8 mouse cellular contexts compared by ENCODE assay signal in the genomic region with DNA sequence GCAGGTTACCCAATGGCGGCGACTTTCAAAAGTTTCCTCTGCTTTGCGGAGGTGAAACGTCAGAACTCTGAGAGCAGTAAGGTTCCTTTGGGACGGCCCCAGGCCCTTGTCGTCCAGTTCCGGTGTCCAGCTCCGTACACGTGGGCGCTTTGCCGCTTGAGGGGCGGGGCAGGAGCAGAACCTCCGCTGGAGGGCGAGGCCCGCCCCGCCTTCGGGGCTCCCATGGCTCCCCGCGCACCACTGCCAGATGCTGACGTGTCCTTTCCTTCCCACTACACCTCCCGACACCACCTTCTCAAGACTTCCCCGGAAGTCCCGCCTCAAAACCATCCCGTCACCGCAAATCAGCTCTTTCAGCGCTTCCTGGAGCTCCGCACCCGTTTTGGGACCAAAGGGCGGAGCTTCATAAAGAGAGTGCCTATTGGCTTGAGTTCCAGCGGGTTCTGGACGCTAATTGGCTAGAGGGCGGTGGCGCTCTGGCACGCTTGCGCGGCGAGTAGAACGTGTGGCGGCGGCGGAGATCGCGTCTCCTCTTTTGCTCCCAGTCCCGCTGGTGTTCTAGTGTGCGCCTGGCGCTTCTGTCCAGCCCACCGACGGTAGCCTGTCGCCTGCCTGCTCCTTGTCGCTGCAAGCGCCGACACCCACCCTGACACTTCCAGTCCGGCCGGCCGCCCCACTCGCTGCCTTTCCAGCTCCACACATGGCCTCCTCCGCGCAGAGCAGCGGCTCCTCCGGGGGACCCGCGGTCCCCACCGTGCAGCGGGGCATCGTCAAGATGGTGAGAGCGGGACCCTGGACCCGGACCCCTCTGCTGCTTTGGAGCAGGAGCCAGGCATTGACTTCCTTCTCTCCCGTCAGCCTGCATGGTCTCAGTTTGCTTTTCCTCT. TPM values are rescaled to one million over a fixed set of nuclear protein-coding genes. Genes with fewer than 3 reads are reported as not detected.
A peak's percentile ranks its signal among the peaks of the same experiment; 100 is the strongest.
DNase-seq lines count a peak whose midpoint lies in the region; ATAC-seq lines count a peak whose summit lies in the region.

No protein-coding gene starts in this region.

- H3K9me3 ChIP-seq in lung, embryonic 16.5 days (ENCODE audit: control insufficient read depth, low read length) = no peaks in the 10 kb centered on the region

- DNase-seq in MEL-GATA-1-ER (ENCODE audit: extremely low read depth, low read depth) = peak; percentile 99
- peak; percentile 96 for DNase-seq in cerebellum, adult 8-10 months
- peak; percentile 100 for DNase-seq in forelimb bud, embryonic 11.5 days (ENCODE audit: low read depth, low spot score)
- DNase-seq in layer of hippocampus, adult 9-10 months (ENCODE audit: low spot score) = peak; percentile 97
- peak; percentile 83 for DNase-seq in ovary, postnatal 10 days (ENCODE audit: low spot score)
- peak; percentile 94 to 97 for DNase-seq in thymus, postnatal 10 days (ENCODE audit: low spot score in 2 of 2)

- peak overlapping the region; percentile 87 for H3K4me3 ChIP-seq in lung, embryonic 16.5 days (ENCODE audit: low read length)

- under 1% methylated on average over 63 of the region's 68 CpGs for WGBS in lung, embryonic 16.5 days

- peak overlapping the region; percentile 83 for H3K4me2 ChIP-seq in lung, embryonic 16.5 days (ENCODE audit: low read depth, low read length)

- no peaks in the 10 kb centered on the region for H3K27me3 ChIP-seq in lung, embryonic 16.5 days (ENCODE audit: control insufficient read depth, insufficient read depth, low read depth, low read length)

- peaks cover 31% of the 10 kb centered on the region for H3K4me1 ChIP-seq in lung, embryonic 16.5 days (replicated peaks; ENCODE audit: control insufficient read depth, insufficient read depth, low read length)

- H3K9ac ChIP-seq in lung, embryonic 16.5 days (ENCODE audit: low read length) = peak overlapping the region; percentile 87

- peak overlapping the region; percentile 89 for H3K27ac ChIP-seq in lung, embryonic 16.5 days (ENCODE audit: low read length)

- peak; percentile 96 to 97 for ATAC-seq in hematopoietic stem cell, adult 5-6 weeks (replicated peaks in 1 of 2; ENCODE audit: insufficient read depth in 1 of 2, low FRiP score in 2 of 2, low TSS enrichment in 1 of 2, low read depth in 1 of 2, poor library complexity in 2 of 2, severe bottlenecking in 2 of 2)
- ATAC-seq in lung, embryonic 16.5 days (ENCODE audit: low read depth) = peak; percentile 99

- no peaks in the 10 kb centered on the region for H3K36me3 ChIP-seq in lung, embryonic 16.5 days (ENCODE audit: control insufficient read depth, insufficient read depth, low read length)

RNA-seq across cellular contexts. Expression of gene Snd1, which starts 5.2 kb away (rescaled TPM):
- 185 and 229 TPM in 2 replicates for total RNA-seq in hematopoietic stem cell, adult 5-6 weeks (2017)
- polyA plus RNA-seq in lung, embryonic 16.5 days (2015; fragmentation: Nextera tagmentation; extraction: Ambion mirVana) = 121 and 128 TPM in 2 replicates

RNA-seq across cellular contexts. Expression of gene Pax4, which starts 31.0 kb away (rescaled TPM):
- total RNA-seq in hematopoietic stem cell, adult 5-6 weeks (2017) = not detected in 2 replicates
- not detected in 2 replicates for polyA plus RNA-seq in lung, embryonic 16.5 days (2015; fragmentation: Nextera tagmentation; extraction: Ambion mirVana)

RNA-seq across cellular contexts. Expression of gene Gcc1, which starts 51.9 kb away (rescaled TPM):
- total RNA-seq in hematopoietic stem cell, adult 5-6 weeks (2017) = 17.8 and 20.4 TPM in 2 replicates
- 11.3 and 12.3 TPM in 2 replicates for polyA plus RNA-seq in lung, embryonic 16.5 days (2015; fragmentation: Nextera tagmentation; extraction: Ambion mirVana)

RNA-seq across cellular contexts. Expression of gene Fscn3, which starts 52.5 kb away (rescaled TPM):
- total RNA-seq in hematopoietic stem cell, adult 5-6 weeks (2017) = not detected in 2 replicates
- polyA plus RNA-seq in lung, embryonic 16.5 days (2015; fragmentation: Nextera tagmentation; extraction: Ambion mirVana) = 0.08 TPM in 1 of 2 replicates, not detected in the other

RNA-seq across cellular contexts. Expression of gene Arf5, which starts 56.7 kb away (rescaled TPM):
- total RNA-seq in hematopoietic stem cell, adult 5-6 weeks (2017) = 31.7 and 36.9 TPM in 2 replicates
- polyA plus RNA-seq in lung, embryonic 16.5 days (2015; fragmentation: Nextera tagmentation; extraction: Ambion mirVana) = 342 and 379 TPM in 2 replicates

Comparison
In these comparisons a context has a peak if more than half of its experiments do, and no peak if none do; other contexts are left out.
1. Peak in every context shown above with its lines: DNase-seq, ATAC-seq, H3K4me3 ChIP-seq and H3K27ac ChIP-seq.